Mouse (Mus musculus) midbrain, postnatal 0 days (tissue): ENCODE results near the gene Slc25a31. TPM values are rescaled to one million over a fixed set of nuclear protein-coding genes. Genes with fewer than 3 reads are reported as not detected.

Experiments
- ATAC-seq: fragments of 200-750 bp; cut with Nextera tagmentation; 2 replicates; pipeline ENCODE4 v1.8.0; 2017; ENCODE audit warnings: moderate number of reproducible peaks, mild to moderate bottlenecking, moderate TSS enrichment, moderate library complexity; ENCODE audit not compliant: low FRiP score
- DNase-seq: peaks from one replicate; pipeline ENCODE4 v3.0.0-alpha.2; 2015; ENCODE audit warnings: low spot score
- H3K27ac ChIP-seq: fragments of 300-500 bp; sonication (generic); 2 replicates; pipeline ENCODE4 v1.5.1; 2014; ENCODE audit warnings: low read depth, mild to moderate bottlenecking, low read length, mixed read lengths
- H3K27me3 ChIP-seq: fragments of 300-500 bp; sonication (generic); 2 replicates; pipeline ENCODE4 v1.6.1; 2014; ENCODE audit warnings: low read length, control low read depth, mixed read lengths; ENCODE audit not compliant: insufficient read depth
- H3K36me3 ChIP-seq: fragments of 300-500 bp; sonication (generic); 2 replicates; pipeline ENCODE4 v1.6.1; 2014; ENCODE audit warnings: low read length, control low read depth, mixed read lengths; ENCODE audit not compliant: insufficient read depth
- H3K4me1 ChIP-seq: fragments of 300-500 bp; sonication (generic); 2 replicates; pipeline ENCODE4 v1.6.1; 2014; ENCODE audit warnings: mild to moderate bottlenecking, control low read depth, antibody characterized with exemption, low read length, mixed read lengths; ENCODE audit not compliant: insufficient read depth
- H3K4me2 ChIP-seq: fragments of 300-500 bp; sonication (generic); 2 replicates; pipeline ENCODE4 v1.6.1; 2014; ENCODE audit warnings: low read depth, mild to moderate bottlenecking, low read length, mixed read lengths; ENCODE audit not compliant: poor library complexity, severe bottlenecking
- H3K4me3 ChIP-seq: fragments of 300-500 bp; sonication (generic); 2 replicates; pipeline ENCODE4 v1.5.1; 2014; ENCODE audit warnings: low read depth, mild to moderate bottlenecking, low read length, moderate library complexity
- H3K9ac ChIP-seq: fragments of 300-500 bp; sonication (generic); replicated peaks from 2 replicates; pipeline ENCODE4 v1.6.1; 2014; ENCODE audit warnings: mild to moderate bottlenecking, low read length, moderate library complexity, mixed read lengths; ENCODE audit not compliant: poor library complexity, severe bottlenecking
- H3K9me3 ChIP-seq: fragments of 300-500 bp; sonication (generic); 2 replicates; pipeline ENCODE4 v1.6.1; 2016; ENCODE audit warnings: low read length, control low read depth
- CTCF ChIP-seq: IDR thresholded peaks from 2 replicates; pipeline ENCODE4 v1.5.1; 2016; ENCODE audit warnings: antibody characterized with exemption, mild to moderate bottlenecking
- WGBS: fragments of 180-500 bp; shearing (Covaris S2); extraction: QIAGEN DNeasy Blood & Tissue Kit; methylation state at CpG from one replicate; pipeline ENCODE4 v1.1.7; 2014; 5-methylcytosine and 5-hydroxymethylcytosine counted together
- polyA plus RNA-seq: library from polyadenylated mRNA; unstranded; fragments of >200 nt; fragmentation: Nextera tagmentation; extraction: Ambion mirVana; gene quantifications from 2 replicates; pipeline ENCODE4 v1.2.1, GENCODE M21; 2015
- total RNA-seq: library from RNA; depleted of rRNA; stranded (reverse); fragments of >200 nt; gene quantifications from 2 replicates; pipeline ENCODE4 v1.2.3, GENCODE M21; 2014; rRNA removed

The Slc25a31 gene
- total RNA-seq, result 0.49 TPM in 1 of 2 replicates, not detected in the other
- polyA plus RNA-seq, result 0.09 and 0.50 TPM in 2 replicates

DNA sequence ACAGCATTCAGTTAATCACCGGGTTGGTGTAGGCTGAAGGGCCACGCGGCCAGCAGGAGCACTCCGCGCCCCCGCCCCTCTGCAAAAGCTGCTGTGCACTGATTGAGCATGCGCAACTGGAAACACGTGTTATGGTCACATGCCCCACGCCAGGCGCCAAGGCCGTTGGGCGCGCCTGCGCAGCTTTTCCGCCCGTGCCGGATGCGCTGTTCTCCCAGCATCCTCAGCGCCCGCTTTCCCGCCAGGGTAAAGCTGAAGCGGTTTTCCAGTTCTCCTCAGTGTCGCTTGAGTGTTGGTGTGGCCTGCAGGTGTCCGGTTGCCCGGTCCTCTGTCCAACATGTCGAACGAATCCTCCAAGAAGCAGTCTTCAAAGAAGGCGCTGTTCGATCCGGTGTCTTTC is at the start of gene Slc25a31:
Gene Slc25a31, plus strand, starts transcription at position 201 of the 400 bp plus-strand sequence.
- Histone ChIP-seq H3K4me2 (no peak within 1 kb of the TSS), H3K27ac (no peak within 1 kb of the TSS), H3K27me3 (no peaks in the 10 kb centered on the region), H3K4me1 (no peaks in the 10 kb centered on the region), H3K4me3 (no peak within 1 kb of the TSS), H3K9me3 (no peaks in the 10 kb centered on the region), H3K36me3 (0 out of 2 replicates have a peak, but pooled peaks cover 2% of the 10 kb centered on the region), H3K9ac (no peak within 1 kb of the TSS)
- ATAC-seq (no peak), DNase-seq (no peak)
- 92% methylated on average over 30 of the region's 30 CpGs for WGBS
- TF ChIP-seq CTCF, result no peak

DNA sequence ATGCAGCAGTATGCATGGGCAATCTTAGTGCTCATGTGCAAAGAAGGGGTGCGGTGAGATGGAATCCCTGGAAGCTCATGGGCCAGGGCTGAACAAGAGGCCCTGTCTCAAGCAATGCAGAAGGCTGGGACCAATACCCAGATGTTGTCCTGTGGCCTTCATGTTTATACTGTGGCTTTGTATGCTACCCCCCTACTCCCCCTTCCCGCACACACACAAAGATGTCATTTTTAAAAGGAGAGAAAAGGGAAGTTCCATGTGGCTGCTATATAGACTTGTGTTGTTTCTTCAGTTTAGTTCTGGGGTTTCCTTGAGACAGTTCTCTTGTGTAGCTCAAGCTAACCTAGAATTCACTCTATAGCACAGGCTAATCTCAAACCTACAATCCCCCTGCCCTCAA is 48.4 kb upstream of the Slc25a31 start:
- Histone ChIP-seq H3K4me1 (no peaks in the 10 kb centered on the region), H3K4me3 (no peak overlapping the region), H3K27me3 (no peaks in the 10 kb centered on the region), H3K9me3 (no peaks in the 10 kb centered on the region), H3K9ac (no peak overlapping the region), H3K4me2 (no peak overlapping the region), H3K27ac (no peak overlapping the region), H3K36me3 (peaks cover 16% of the 10 kb centered on the region)
- no peak for TF ChIP-seq CTCF
- WGBS, result 96% methylated on average over 2 of the region's 2 CpGs
- no peak for DNase-seq
- no peak for ATAC-seq

DNA sequence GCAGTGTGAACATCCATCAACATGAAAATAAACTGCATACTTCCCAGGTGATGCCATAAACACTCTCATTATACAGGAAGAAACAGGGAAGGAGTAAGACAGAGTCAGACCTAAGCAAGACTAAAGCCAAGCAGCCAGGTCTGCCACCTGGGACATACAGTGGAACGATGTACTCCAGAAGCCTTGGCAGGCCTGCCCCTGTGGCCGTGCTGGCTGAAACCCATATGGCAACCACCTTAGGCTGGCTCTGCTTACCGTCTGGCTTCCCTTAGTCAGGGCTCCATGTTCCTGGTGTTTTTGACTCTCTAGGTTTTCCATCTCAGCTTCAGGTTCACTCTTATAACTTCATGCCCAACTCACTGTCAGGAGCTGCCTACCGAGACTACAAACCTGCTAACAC is 42.5 kb upstream of the Slc25a31 start:
- Histone ChIP-seq H3K27ac (no peak overlapping the region), H3K4me3 (no peak overlapping the region), H3K4me1 (no peaks in the 10 kb centered on the region), H3K9ac (no peak overlapping the region), H3K9me3 (no peaks in the 10 kb centered on the region), H3K36me3 (peaks cover 14% of the 10 kb centered on the region), H3K4me2 (no peak overlapping the region), H3K27me3 (no peaks in the 10 kb centered on the region)
- TF ChIP-seq CTCF, result no peak
- DNase-seq (no peak), ATAC-seq (no peak)
- 95% methylated on average over 4 of the region's 4 CpGs for WGBS

DNA sequence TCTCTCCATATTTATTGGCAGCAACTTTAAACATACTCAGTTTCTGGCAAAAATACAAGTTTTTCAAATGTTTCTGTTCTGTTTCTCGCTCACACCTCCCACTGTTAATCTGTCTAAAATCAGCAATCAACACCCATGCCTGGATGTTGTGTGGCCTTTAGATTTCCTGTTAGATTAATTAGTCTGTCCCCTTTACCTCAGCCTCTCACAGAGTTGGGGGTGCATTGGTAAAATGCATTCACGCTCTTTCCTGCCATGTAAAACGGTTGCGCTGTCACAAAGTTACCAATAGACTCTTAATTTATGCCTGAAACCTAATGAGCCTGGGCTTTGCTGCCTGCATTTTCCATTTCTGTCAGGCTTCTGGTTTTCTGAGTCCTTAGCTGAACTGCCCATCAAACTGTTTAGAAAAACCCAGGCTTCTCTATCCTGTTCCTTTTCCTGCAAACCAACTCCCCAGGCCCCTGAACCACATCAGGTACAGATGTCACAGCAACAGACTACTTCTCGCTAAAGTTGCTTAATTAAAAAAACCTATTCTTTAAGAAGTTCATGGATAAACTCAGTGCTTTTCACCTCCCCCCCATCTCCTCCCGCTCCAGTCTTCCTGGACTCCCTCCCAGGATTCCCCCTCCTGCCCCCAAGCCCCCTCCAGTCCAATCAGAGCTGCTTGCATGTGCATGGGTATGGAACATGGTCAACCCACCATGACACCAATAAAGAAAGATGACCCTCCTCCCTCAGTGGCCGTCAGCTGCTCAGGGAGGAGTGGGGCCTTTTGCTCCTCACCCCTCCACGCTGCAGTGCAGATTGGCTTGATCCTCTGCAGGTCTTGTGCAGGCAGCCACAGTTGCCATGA is 41.6 kb upstream of the Slc25a31 start:
- DNase-seq (no peak), ATAC-seq (no peak)
- TF ChIP-seq CTCF, result no peak
- Histone ChIP-seq H3K9ac (no peak overlapping the region), H3K4me1 (no peaks in the 10 kb centered on the region), H3K4me3 (no peak overlapping the region), H3K4me2 (no peak overlapping the region), H3K27me3 (no peaks in the 10 kb centered on the region), H3K36me3 (peaks cover 12% of the 10 kb centered on the region), H3K27ac (no peak overlapping the region), H3K9me3 (no peaks in the 10 kb centered on the region)
- 85% methylated on average over 8 of the region's 8 CpGs for WGBS

DNA sequence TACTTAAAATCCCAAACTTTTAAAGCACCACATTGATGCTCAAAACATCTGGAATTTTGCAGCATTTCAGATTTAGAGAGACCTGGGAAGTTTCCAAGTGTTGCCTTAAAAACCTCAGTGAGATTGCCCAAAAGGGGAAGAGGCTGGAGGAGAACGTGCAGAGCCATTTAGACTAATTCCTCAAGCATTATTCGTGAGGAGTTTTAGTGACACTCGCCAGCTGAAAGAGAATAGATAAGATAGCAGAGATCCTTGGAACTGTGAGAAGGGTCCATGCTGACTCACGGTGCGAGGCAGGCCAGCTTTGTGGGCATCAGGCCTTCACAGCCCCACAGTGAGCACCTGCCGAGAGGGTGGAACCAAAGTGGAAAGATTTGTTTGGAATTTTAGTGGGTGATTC is 39.8 kb upstream of the Slc25a31 start:
- Histone ChIP-seq H3K4me1 (no peaks in the 10 kb centered on the region), H3K9me3 (no peaks in the 10 kb centered on the region), H3K27me3 (no peaks in the 10 kb centered on the region), H3K9ac (no peak overlapping the region), H3K36me3 (peaks cover 12% of the 10 kb centered on the region), H3K27ac (no peak overlapping the region), H3K4me2 (no peak overlapping the region), H3K4me3 (no peak overlapping the region)
- 71% methylated on average over 6 of the region's 6 CpGs for WGBS
- no peak for TF ChIP-seq CTCF
- ATAC-seq (no peak), DNase-seq (no peak)

DNA sequence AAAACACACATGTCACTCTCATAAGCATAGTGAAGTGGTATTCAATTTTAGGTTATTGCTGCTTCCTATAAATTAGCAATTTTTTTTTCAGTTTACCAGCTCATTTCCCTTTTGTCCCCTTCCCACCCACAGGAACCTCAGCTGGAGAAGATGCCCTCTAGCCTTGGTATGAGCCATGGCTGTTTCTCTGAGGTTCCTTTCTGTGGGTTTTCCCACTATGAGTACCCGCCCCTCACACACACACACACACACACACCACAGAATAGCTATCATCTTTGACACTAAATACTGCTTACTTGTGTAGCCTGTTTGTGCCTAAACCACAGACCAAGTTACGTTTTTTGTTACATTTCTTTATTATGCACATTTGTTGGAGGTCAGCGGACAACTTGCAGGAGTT is 39.3 kb upstream of the Slc25a31 start:
- Histone ChIP-seq H3K27ac (no peak overlapping the region), H3K4me1 (no peaks in the 10 kb centered on the region), H3K27me3 (no peaks in the 10 kb centered on the region), H3K36me3 (peaks cover 8% of the 10 kb centered on the region), H3K4me3 (no peak overlapping the region), H3K9ac (no peak overlapping the region), H3K9me3 (no peaks in the 10 kb centered on the region), H3K4me2 (no peak overlapping the region)
- WGBS, result 95% methylated on average over 3 of the region's 3 CpGs
- no peak for TF ChIP-seq CTCF
- no peak for ATAC-seq
- DNase-seq, result no peak
